Mouse (Mus musculus) bone marrow, adult 2 months (tissue): Measurements from ENCODE around the gene Dennd1a.

Experiments
- CTCF ChIP-seq: fragments of 200-500 bp; IDR thresholded peaks from 2 replicates; pipeline ENCODE4 v1.5.1; 2011; ENCODE audit warnings: low read length, control low read depth; ENCODE audit not compliant: control insufficient read depth, insufficient read depth
- POLR2A ChIP-seq: fragments of 200-500 bp; IDR thresholded peaks from 2 replicates; pipeline ENCODE4 v1.6.1; 2011; ENCODE audit warnings: low read depth, mild to moderate bottlenecking, control low read depth, low read length, borderline replicate concordance; ENCODE audit not compliant: control insufficient read depth

GRCm38 (mm10) chr2:38052440-38052839, 234.8 kb downstream of the Dennd1a start:
- TF ChIP-seq CTCF (no peak), POLR2A (no peak)
